ENCODE assay signal across 8 mouse cellular contexts in genomic region chr17:31304895-31305775, GRCm38 (mm10). TPM values are rescaled to one million over a fixed set of nuclear protein-coding genes. Genes with fewer than 3 reads are reported as not detected.
DNase-seq lines count a peak whose midpoint lies in the region; ATAC-seq and TF ChIP-seq lines count a peak whose summit lies in the region.

No protein-coding gene starts in this region.

- peaks cover 7% of the 10 kb centered on the region; the same call in 1 of the 2 replicates for H3K4me1 ChIP-seq in heart, adult 2 months (ENCODE audit: control insufficient read depth, insufficient read depth, low read length)
- no peaks in the 10 kb centered on the region for H3K4me1 ChIP-seq in midbrain, embryonic 14.5 days (ENCODE audit: control insufficient read depth, insufficient read depth, low read length)

- no peaks in the 10 kb centered on the region for H3K79me2 ChIP-seq in heart, adult 2 months (replicated peaks; ENCODE audit: control insufficient read depth, insufficient read depth, low read length)

- no peak overlapping the region for H3K9ac ChIP-seq in heart, adult 2 months (ENCODE audit: low read depth, low read length)
- no peak overlapping the region for H3K9ac ChIP-seq in midbrain, embryonic 14.5 days (replicated peaks; ENCODE audit: low read length)

- TF ChIP-seq CTCF in heart, adult 2 months (IDR thresholded peaks at IDR 0.05): no peak

- H3K27me3 ChIP-seq in heart, adult 2 months (ENCODE audit: control insufficient read depth, insufficient read depth, low read length): no peaks in the 10 kb centered on the region
- H3K27me3 ChIP-seq in midbrain, embryonic 14.5 days (ENCODE audit: control insufficient read depth, insufficient read depth, low read length): no peaks in the 10 kb centered on the region

- peak; percentile 11 for DNase-seq in spleen, adult 12 weeks (ENCODE audit: low spot score)
- DNase-seq in spleen, postnatal 14 days (ENCODE audit: low spot score in 2 of 2): no peak
- peak; percentile 60 to 77 for DNase-seq in heart, adult 2 months
- DNase-seq in kidney, postnatal 10 days: peak; percentile 76
- DNase-seq in layer of hippocampus, postnatal 14 days (ENCODE audit: low spot score in 2 of 2): no peak
- DNase-seq in B cell, adult 2 months: no peak
- no peak for DNase-seq in midbrain, embryonic 14.5 days

- no peak for TF ChIP-seq POLR2A in heart, adult 2 months (IDR thresholded peaks at IDR 0.05; ENCODE audit: insufficient read depth, low read depth, low read length)

- H3K4me3 ChIP-seq in heart, adult 2 months: no peak overlapping the region
- no peak overlapping the region for H3K4me3 ChIP-seq in midbrain, embryonic 14.5 days (replicated peaks; ENCODE audit: low read depth, low read length)

- H3K4me2 ChIP-seq in midbrain, embryonic 14.5 days (ENCODE audit: low read length): no peak overlapping the region

- 0 out of 2 replicates have a peak, but pooled peaks have one; percentile 59 for TF ChIP-seq EP300 in heart, adult 2 months (IDR thresholded peaks at IDR 0.05; ENCODE audit: insufficient read depth, low read depth, low read length)

- intact Hi-C loops in heart, adult 2 months (cut with DNase I): no loop called here

- WGBS in heart, adult 2 months: 38% methylated on average over 12 of the region's 12 CpGs
- WGBS in midbrain, embryonic 14.5 days: 61% methylated on average over 12 of the region's 12 CpGs

- H3K27ac ChIP-seq in heart, adult 2 months: no peak overlapping the region
- no peak overlapping the region for H3K27ac ChIP-seq in midbrain, embryonic 14.5 days (replicated peaks; ENCODE audit: low read depth, low read length)

- no peaks in the 10 kb centered on the region for H3K36me3 ChIP-seq in heart, adult 2 months (ENCODE audit: control insufficient read depth, insufficient read depth, low read length)
- H3K36me3 ChIP-seq in midbrain, embryonic 14.5 days (ENCODE audit: control insufficient read depth, insufficient read depth, low read length): no peaks in the 10 kb centered on the region

- no peaks in the 10 kb centered on the region for H3K9me3 ChIP-seq in midbrain, embryonic 14.5 days (ENCODE audit: control insufficient read depth, low read length)

- ATAC-seq in megakaryocyte, adult 5-6 weeks (ENCODE audit: poor library complexity, severe bottlenecking): peak; percentile 87
- ATAC-seq in midbrain, embryonic 14.5 days (ENCODE audit: low FRiP score, low TSS enrichment): no peak

RNA-seq across cellular contexts. Expression of gene Slc37a1, which starts 18.5 kb away (rescaled TPM):
- total RNA-seq in heart, adult 2 months (2021): 1 to 10 TPM; 7.3 to 9.1 TPM
- 18.7 and 19.7 TPM in 2 replicates for polyA plus RNA-seq in heart, adult 2 months (2012; rRNA removed)
- total RNA-seq in megakaryocyte, adult 5-6 weeks (2015): 6.3 and 8.1 TPM in 2 replicates
- 3.9 and 10.6 TPM in 2 replicates for total RNA-seq in megakaryocyte, adult 5-6 weeks (2017)
- 1 to 10 TPM; 4.2 to 7.0 TPM for total RNA-seq in layer of hippocampus, postnatal 14 days (2021)
- 12.0 and 12.8 TPM in 2 replicates for polyA plus RNA-seq in midbrain, embryonic 14.5 days (2014; fragmentation: Nextera tagmentation; extraction: Ambion mirVana)

RNA-seq across cellular contexts. Expression of gene Rsph1, which starts 28.0 kb away (rescaled TPM):
- total RNA-seq in heart, adult 2 months (2021): 1 to 10 TPM in 1 of 2 experiments, under 1 TPM in 1; 0.81 to 1.2 TPM
- 0.32 and 1.2 TPM in 2 replicates for polyA plus RNA-seq in heart, adult 2 months (2012; rRNA removed)
- 0.36 TPM in 2 replicates for total RNA-seq in megakaryocyte, adult 5-6 weeks (2015)
- total RNA-seq in megakaryocyte, adult 5-6 weeks (2017): 0.66 and 1.1 TPM in 2 replicates
- total RNA-seq in layer of hippocampus, postnatal 14 days (2021): 10 to 100 TPM; 13.5 to 20.8 TPM
- polyA plus RNA-seq in midbrain, embryonic 14.5 days (2014; fragmentation: Nextera tagmentation; extraction: Ambion mirVana): 1.5 and 2.0 TPM in 2 replicates

Comparison
In these comparisons a context has a peak if more than half of its experiments do, and no peak if none do; other contexts are left out.
1. DNase-seq: peak in spleen, adult 12 weeks (single experiment), heart, adult 2 months (2 of 2) and kidney, postnatal 10 days (single experiment); none in spleen, postnatal 14 days (0 of 2), layer of hippocampus, postnatal 14 days (0 of 2), B cell, adult 2 months (0 of 2) and midbrain, embryonic 14.5 days (single experiment).
2. RNA of gene Rsph1, which starts 28.0 kb away (total RNA-seq): 13.5 to 20.8 TPM in layer of hippocampus, postnatal 14 days; 0.81 to 1.2 TPM in heart, adult 2 months and 0.36 to 1.1 TPM in megakaryocyte, adult 5-6 weeks; every median in the first group is over 4 times any median in the second.